Mouse (Mus musculus) forebrain, embryonic 10.5 days (tissue): Measurements from ENCODE around the gene Olfr765. TPM values are rescaled to one million over a fixed set of nuclear protein-coding genes. Genes with fewer than 3 reads are reported as not detected.

Experiments
- DNase-seq: peaks from one replicate; pipeline ENCODE4 v3.0.0-alpha.2; 2017; ENCODE audit warnings: low spot score; ENCODE audit errors: extremely low spot score
- H3K27ac ChIP-seq: fragments of 300-500 bp; sonication (generic); 2 replicates; pipeline ENCODE4 v1.5.1; 2016; ENCODE audit warnings: mild to moderate bottlenecking
- H3K27me3 ChIP-seq: fragments of 300-500 bp; sonication (generic); 2 replicates; pipeline ENCODE4 v1.6.1; 2016; ENCODE audit warnings: mild to moderate bottlenecking; ENCODE audit not compliant: poor library complexity, severe bottlenecking
- H3K36me3 ChIP-seq: fragments of 300-500 bp; sonication (generic); replicated peaks from 2 replicates; pipeline ENCODE4 v1.6.1; 2016; ENCODE audit warnings: mild to moderate bottlenecking, moderate library complexity
- H3K4me1 ChIP-seq: fragments of 300-500 bp; sonication (generic); 2 replicates; pipeline ENCODE4 v1.6.1; 2016
- H3K4me3 ChIP-seq: fragments of 300-500 bp; sonication (generic); 2 replicates; pipeline ENCODE4 v1.5.1; 2016; ENCODE audit warnings: mild to moderate bottlenecking, moderate library complexity
- H3K9me3 ChIP-seq: fragments of 300-500 bp; sonication (generic); 2 replicates; pipeline ENCODE4 v1.6.1; 2016; ENCODE audit warnings: mild to moderate bottlenecking, moderate library complexity
- WGBS: fragments of 180-500 bp; shearing (Covaris S2); methylation state at CpG from one replicate; pipeline ENCODE4 v1.1.7; 2016; 5-methylcytosine and 5-hydroxymethylcytosine counted together
- polyA plus RNA-seq: library from polyadenylated mRNA; unstranded; fragments of >200 nt; fragmentation: Nextera tagmentation; extraction: Ambion mirVana; gene quantifications from 2 replicates; pipeline ENCODE4 v1.2.1, GENCODE M21; 2016

Gene Olfr765
- polyA plus RNA-seq, 1 experiment from 2014 or later = not detected

DNA sequence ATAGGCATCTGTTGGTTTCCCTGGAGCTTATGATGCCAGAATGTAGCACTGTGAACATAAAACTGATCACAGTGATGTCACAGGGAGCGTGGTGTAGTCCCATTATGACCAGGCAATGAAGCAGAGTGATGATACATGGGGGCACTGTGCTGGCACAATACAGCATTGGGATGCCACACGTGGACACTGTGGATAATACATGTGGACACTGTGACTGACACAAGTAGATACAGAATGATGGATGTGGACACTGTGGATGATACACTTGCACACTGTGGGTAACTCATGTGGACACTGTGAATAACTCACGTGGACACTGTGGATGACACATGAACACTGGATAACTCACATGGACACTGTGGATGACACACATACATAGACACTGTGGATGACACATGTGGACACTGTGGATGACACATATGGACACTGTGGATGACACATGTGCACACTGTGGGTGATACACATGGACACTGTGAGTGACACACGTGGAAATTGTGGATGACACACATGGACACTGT is 53.2 kb downstream of the Olfr765 start:
- H3K27ac ChIP-seq = no peak overlapping the region
- DNase-seq = no peak
- H3K4me3 ChIP-seq = no peak overlapping the region
- 78% methylated on average over 4 of the region's 4 CpGs for WGBS
- H3K36me3 ChIP-seq = no peaks in the 10 kb centered on the region
- no peaks in the 10 kb centered on the region for H3K4me1 ChIP-seq
- no peaks in the 10 kb centered on the region for H3K9me3 ChIP-seq
- no peaks in the 10 kb centered on the region for H3K27me3 ChIP-seq

DNA sequence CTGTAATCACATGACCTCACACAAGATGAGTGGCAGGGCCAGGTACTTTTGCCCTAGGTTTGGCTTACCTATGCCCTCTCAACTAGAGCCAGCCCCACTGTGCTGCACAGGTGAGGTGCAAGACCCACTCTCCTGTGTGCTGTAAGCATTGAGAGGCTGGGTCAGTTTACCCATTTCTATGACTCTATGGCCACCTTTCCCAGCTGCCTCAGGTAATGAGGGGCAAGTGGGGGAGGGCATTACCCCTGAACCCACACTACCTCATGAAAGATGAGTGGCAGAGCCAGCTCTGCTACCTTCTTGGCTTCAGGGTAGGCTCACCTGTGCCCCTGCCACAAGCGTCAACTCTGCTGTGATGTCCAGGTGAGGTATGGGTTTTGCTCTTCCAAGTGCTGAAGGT is 54.0 kb downstream of the Olfr765 start:
- WGBS = 94% methylated on average over 1 of the region's 1 CpGs
- Histone ChIP-seq H3K4me1 (no peaks in the 10 kb centered on the region), H3K9me3 (no peaks in the 10 kb centered on the region), H3K36me3 (no peaks in the 10 kb centered on the region), H3K4me3 (no peak overlapping the region), H3K27ac (no peak overlapping the region), H3K27me3 (no peaks in the 10 kb centered on the region)
- DNase-seq = no peak

Other genes with a start within 250 kb of the Olfr765 start
- 49.4 and 49.9 TPM in 2 replicates for gene Dnajc14, start 245.9 kb downstream of the Olfr765 start, polyA plus RNA-seq
- gene Tmem198b, start 245.6 kb downstream of the Olfr765 start, polyA plus RNA-seq = 19.0 and 19.2 TPM in 2 replicates
- gene Sarnp, start 232.7 kb downstream of the Olfr765 start, polyA plus RNA-seq = 247 and 263 TPM in 2 replicates
- 88.0 and 92.9 TPM in 2 replicates for gene Ormdl2, start 228.4 kb downstream of the Olfr765 start, polyA plus RNA-seq
- gene Gdf11, start 158.3 kb downstream of the Olfr765 start, polyA plus RNA-seq = 9.7 and 10.7 TPM in 2 replicates
- gene Cd63, start 149.0 kb downstream of the Olfr765 start, polyA plus RNA-seq = 179 and 184 TPM in 2 replicates
- 11.0 and 12.8 TPM in 2 replicates for gene Rdh5, start 127.1 kb downstream of the Olfr765 start, polyA plus RNA-seq
- 166 and 178 TPM in 2 replicates for gene Bloc1s1, start 126.0 kb downstream of the Olfr765 start, polyA plus RNA-seq
- 0.15 and 0.36 TPM in 2 replicates for gene Itga7, start 116.2 kb downstream of the Olfr765 start, polyA plus RNA-seq
- gene Mettl7b, start 89.0 kb downstream of the Olfr765 start, polyA plus RNA-seq = not detected in 2 replicates
- gene Olfr9, start 60.6 kb downstream of the Olfr765 start, polyA plus RNA-seq = not detected in 2 replicates
- not detected in 2 replicates for gene Olfr763, start 39.2 kb downstream of the Olfr765 start, polyA plus RNA-seq
- not detected in 2 replicates for gene Olfr764-ps1, start 10.1 kb downstream of the Olfr765 start, polyA plus RNA-seq
- not detected in 2 replicates for gene Olfr766-ps1, start 19.0 kb upstream of the Olfr765 start, polyA plus RNA-seq
- gene Olfr767, start 32.9 kb upstream of the Olfr765 start, polyA plus RNA-seq = not detected in 2 replicates
- gene Olfr768, start 49.4 kb upstream of the Olfr765 start, polyA plus RNA-seq = not detected in 2 replicates
- gene Olfr769, start 67.9 kb upstream of the Olfr765 start, polyA plus RNA-seq = not detected in 2 replicates
- not detected in 2 replicates for gene Olfr770, start 89.0 kb upstream of the Olfr765 start, polyA plus RNA-seq
- gene Olfr771, start 114.8 kb upstream of the Olfr765 start, polyA plus RNA-seq = not detected in 2 replicates
- not detected in 2 replicates for gene Olfr772, start 127.9 kb upstream of the Olfr765 start, polyA plus RNA-seq
- gene Olfr773, start 137.4 kb upstream of the Olfr765 start, polyA plus RNA-seq = not detected in 2 replicates
- not detected in 2 replicates for gene Olfr774, start 186.2 kb upstream of the Olfr765 start, polyA plus RNA-seq
- gene Olfr775, start 198.4 kb upstream of the Olfr765 start, polyA plus RNA-seq = not detected in 2 replicates
- not detected in 2 replicates for gene Olfr776, start 209.1 kb upstream of the Olfr765 start, polyA plus RNA-seq
- not detected in 2 replicates for gene Olfr777, start 221.5 kb upstream of the Olfr765 start, polyA plus RNA-seq